Mouse (Mus musculus) kidney, embryonic 15.5 days (tissue): Measurements from ENCODE around the gene Camk1d. TPM values are rescaled to one million over a fixed set of nuclear protein-coding genes. Genes with fewer than 3 reads are reported as not detected.

ENCODE experiments used
- ATAC-seq: fragments of 200-750 bp; cut with Nextera tagmentation; replicated peaks from 2 replicates; pipeline ENCODE4 v1.8.0; 2017; ENCODE audit warnings: moderate TSS enrichment; ENCODE audit not compliant: low FRiP score
- H3K27ac ChIP-seq: fragments of 300-500 bp; sonication (generic); 2 replicates; pipeline ENCODE4 v1.5.1; 2015; ENCODE audit warnings: mild to moderate bottlenecking, inconsistent platforms
- H3K27me3 ChIP-seq: fragments of 300-500 bp; sonication (generic); 2 replicates; pipeline ENCODE4 v1.6.1; 2015; ENCODE audit warnings: inconsistent platforms
- H3K36me3 ChIP-seq: fragments of 300-500 bp; sonication (generic); 2 replicates; pipeline ENCODE4 v1.6.1; 2015; ENCODE audit warnings: inconsistent platforms
- H3K4me1 ChIP-seq: fragments of 300-500 bp; sonication (generic); 2 replicates; pipeline ENCODE4 v1.6.1; 2015; ENCODE audit warnings: inconsistent platforms
- H3K4me2 ChIP-seq: fragments of 300-500 bp; sonication (generic); 2 replicates; pipeline ENCODE4 v1.6.1; 2015; ENCODE audit warnings: moderate library complexity, mild to moderate bottlenecking, inconsistent platforms
- H3K4me3 ChIP-seq: fragments of 300-500 bp; sonication (generic); replicated peaks from 2 replicates; pipeline ENCODE4 v1.5.1; 2015; ENCODE audit warnings: mild to moderate bottlenecking, inconsistent platforms
- H3K9ac ChIP-seq: fragments of 300-500 bp; sonication (generic); 2 replicates; pipeline ENCODE4 v1.6.1; 2015; ENCODE audit warnings: mild to moderate bottlenecking, inconsistent platforms
- H3K9me3 ChIP-seq: fragments of 300-500 bp; sonication (generic); replicated peaks from 2 replicates; pipeline ENCODE4 v1.6.1; 2016; ENCODE audit warnings: inconsistent platforms
- WGBS: fragments of 180-500 bp; shearing (Covaris S2); methylation state at CpG from one replicate; pipeline ENCODE4 v1.1.7; 2015; ENCODE audit warnings: mixed read lengths; 5-methylcytosine and 5-hydroxymethylcytosine counted together
- polyA plus RNA-seq: library from polyadenylated mRNA; unstranded; fragments of >200 nt; fragmentation: Nextera tagmentation; extraction: Ambion mirVana; gene quantifications from 2 replicates; pipeline ENCODE4 v1.2.1, GENCODE M21; 2015

The Camk1d gene
- polyA plus RNA-seq, 1 experiment from 2014 or later, result 1.9 TPM

DNA sequence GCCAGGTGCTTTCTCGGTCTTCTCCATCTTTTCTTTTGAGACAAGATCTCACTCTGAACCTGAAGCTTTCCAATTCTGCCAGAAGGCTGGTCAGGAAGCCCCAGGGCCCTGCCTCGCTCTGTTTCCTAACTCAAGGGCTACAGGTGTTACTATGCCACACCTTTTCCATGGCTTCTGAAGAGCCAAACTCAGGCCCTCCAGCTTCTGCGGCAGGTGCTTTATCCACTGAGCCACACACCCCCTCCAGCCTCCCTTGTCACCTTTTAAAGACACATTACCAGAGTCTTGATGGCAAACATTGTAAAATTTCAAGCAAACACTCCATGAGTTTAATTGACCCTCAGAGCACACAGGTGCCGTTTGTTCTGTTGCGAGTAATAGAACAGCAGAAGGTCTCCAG, 17.7 kb upstream of the Camk1d start:
- no peak for ATAC-seq

DNA sequence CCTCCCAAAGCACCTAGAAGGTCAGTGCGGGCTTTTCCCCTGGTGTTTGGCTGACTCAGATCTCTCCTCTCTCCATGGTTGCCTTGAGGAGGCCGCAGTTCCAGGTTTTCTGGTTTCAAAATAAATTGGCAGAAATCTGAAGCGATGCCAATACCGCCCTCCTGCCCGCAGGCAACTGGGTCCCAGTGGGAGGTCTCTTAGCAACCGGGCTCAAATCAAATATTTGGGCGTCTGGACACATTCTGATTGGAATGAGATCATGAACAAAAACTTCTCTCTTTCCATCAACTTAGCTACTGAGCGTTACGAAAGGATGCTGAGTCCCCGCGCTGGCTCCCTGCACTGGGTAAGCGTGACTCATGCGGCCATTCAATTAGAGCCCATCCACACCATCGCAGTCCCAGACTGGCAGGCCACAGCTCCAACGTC, 16.1 kb upstream of the Camk1d start:
- no peaks in the 10 kb centered on the region for H3K4me1 ChIP-seq
- WGBS, result 79% methylated on average over 15 of the region's 15 CpGs
- H3K4me3 ChIP-seq, result no peak overlapping the region
- no peak overlapping the region for H3K27ac ChIP-seq
- no peaks in the 10 kb centered on the region for H3K9me3 ChIP-seq
- peaks cover 2% of the 10 kb centered on the region; the same call in 1 of the 2 replicates for H3K27me3 ChIP-seq
- no peaks in the 10 kb centered on the region for H3K36me3 ChIP-seq
- H3K4me2 ChIP-seq, result no peak overlapping the region
- no peak for ATAC-seq
- H3K9ac ChIP-seq, result no peak overlapping the region

More for the DNA sequence above, 17.7 kb upstream of the Camk1d start:
- Histone ChIP-seq H3K27ac (no peak overlapping the region), H3K27me3 (peaks cover 2% of the 10 kb centered on the region; the same call in 1 of the 2 replicates), H3K4me1 (no peaks in the 10 kb centered on the region), H3K9me3 (no peaks in the 10 kb centered on the region), H3K36me3 (no peaks in the 10 kb centered on the region), H3K4me3 (no peak overlapping the region), H3K9ac (no peak overlapping the region), H3K4me2 (no peak overlapping the region)
- WGBS, result 87% methylated on average over 5 of the region's 5 CpGs

- peaks cover 2% of the 10 kb centered on the region for H3K27me3 ChIP-seq
- ATAC-seq, result no peak
- H3K4me3 ChIP-seq, result no peak overlapping the region
- no peak overlapping the region for H3K9ac ChIP-seq
- H3K9me3 ChIP-seq, result no peaks in the 10 kb centered on the region
- no peak overlapping the region for H3K4me2 ChIP-seq
- 75% methylated on average over 7 of the region's 7 CpGs for WGBS
- H3K27ac ChIP-seq, result no peak overlapping the region
- no peaks in the 10 kb centered on the region for H3K4me1 ChIP-seq
- H3K36me3 ChIP-seq, result no peaks in the 10 kb centered on the region
Observed at GRCm38 (mm10) chr2:5729931-5730330, 15.6 kb upstream of the Camk1d start.

DNA sequence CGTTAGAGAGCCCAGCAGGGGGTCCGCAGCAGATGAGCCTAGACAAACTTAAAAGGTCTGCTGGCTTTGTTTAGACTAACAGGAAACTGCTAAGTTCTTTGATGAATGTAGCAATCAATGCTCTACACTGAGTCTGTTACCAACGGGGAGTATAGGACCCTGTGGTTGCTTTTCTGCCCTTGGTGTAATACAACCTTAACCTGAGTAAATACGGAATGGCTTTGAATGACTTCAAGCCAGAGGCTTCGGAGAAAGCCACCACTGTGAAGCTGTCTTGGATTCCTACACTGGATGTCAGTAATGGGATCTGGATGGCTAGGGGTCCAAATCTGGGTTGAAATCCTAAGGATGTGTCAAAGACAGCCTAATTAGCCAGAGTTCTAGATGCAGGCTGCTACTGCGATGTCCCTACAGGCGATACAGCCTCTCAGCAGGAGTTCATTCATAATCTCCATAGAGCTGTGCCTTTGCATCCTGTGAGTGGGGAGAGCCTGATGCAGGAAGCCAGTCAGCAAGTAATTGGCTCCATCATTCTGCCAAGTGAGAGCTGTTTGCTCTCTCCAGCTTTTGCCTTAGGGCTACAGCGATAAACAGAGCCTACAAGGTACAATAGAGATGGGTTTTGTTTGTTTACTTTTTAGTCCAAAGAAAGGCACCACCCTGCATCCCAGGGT, 10.8 kb upstream of the Camk1d start:
- Histone ChIP-seq H3K4me2 (no peak overlapping the region), H3K36me3 (no peaks in the 10 kb centered on the region), H3K27me3 (peaks cover 2% of the 10 kb centered on the region), H3K4me3 (no peak overlapping the region), H3K4me1 (no peaks in the 10 kb centered on the region), H3K9me3 (no peaks in the 10 kb centered on the region), H3K9ac (no peak overlapping the region), H3K27ac (no peak overlapping the region)
- 15% methylated on average over 8 of the region's 8 CpGs for WGBS
- no peak for ATAC-seq

DNA sequence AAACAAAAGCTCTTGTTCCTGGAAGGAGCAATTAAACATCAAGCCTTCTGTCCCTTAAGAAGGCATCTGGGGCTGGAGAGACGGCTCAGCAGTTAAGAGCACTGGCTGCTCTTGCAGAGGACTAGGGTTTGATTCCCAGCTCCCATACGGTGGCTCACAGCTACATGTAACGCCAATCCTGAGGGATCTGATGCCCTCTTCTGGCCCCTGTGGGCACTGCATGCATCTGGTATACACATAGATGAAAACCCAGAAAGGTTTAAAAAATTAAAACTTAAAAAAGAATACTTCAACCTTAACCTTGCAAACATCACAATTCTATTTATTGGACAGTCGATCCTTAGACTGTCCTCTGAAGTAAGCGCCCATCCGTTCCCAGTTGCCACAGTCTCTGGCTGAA, 3.4 kb upstream of the Camk1d start:
- WGBS, result 93% methylated on average over 6 of the region's 6 CpGs
- no peaks in the 10 kb centered on the region for H3K36me3 ChIP-seq
- H3K9me3 ChIP-seq, result 0 out of 2 replicates have a peak, but pooled peaks cover 3% of the 10 kb centered on the region
- no peak overlapping the region for H3K27ac ChIP-seq
- H3K4me1 ChIP-seq, result peaks cover 20% of the 10 kb centered on the region
- no peak for ATAC-seq
- no peak overlapping the region for H3K9ac ChIP-seq
- H3K4me2 ChIP-seq, result no peak overlapping the region
- peaks cover 18% of the 10 kb centered on the region for H3K27me3 ChIP-seq
- no peak overlapping the region for H3K4me3 ChIP-seq

GRCm38 (mm10) chr2:5715544-5715943, 1.2 kb upstream of the Camk1d start:
- no peak for ATAC-seq
- Histone ChIP-seq H3K4me2 (0 out of 2 replicates have a peak overlapping the region, but pooled peaks have one; percentile 100), H3K4me1 (peaks cover 21% of the 10 kb centered on the region), H3K36me3 (no peaks in the 10 kb centered on the region), H3K27ac (no peak overlapping the region), H3K9me3 (0 out of 2 replicates have a peak, but pooled peaks cover 3% of the 10 kb centered on the region), H3K4me3 (no peak overlapping the region; the same call in 1 of the 2 replicates), H3K27me3 (peaks cover 36% of the 10 kb centered on the region), H3K9ac (no peak overlapping the region)
- 31% methylated on average over 2 of the region's 2 CpGs for WGBS

DNA sequence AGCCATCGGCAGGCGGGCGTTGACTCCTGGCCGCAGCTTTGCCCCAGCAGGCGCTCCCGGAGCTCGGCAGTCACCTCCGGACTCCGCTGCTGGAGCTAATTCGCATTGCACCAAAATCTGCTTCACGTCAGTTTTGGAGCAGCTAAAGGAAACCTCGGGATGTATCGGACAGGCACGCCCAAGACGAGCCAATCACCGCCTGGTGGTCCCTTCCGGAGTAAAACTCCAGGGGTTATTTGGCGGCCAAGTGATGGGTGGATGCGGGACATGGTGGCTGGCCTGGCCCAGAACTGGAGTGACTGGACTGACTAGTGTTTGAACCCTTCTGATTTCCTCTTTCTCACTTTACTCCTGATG, 717 bp upstream of the Camk1d start:
- Histone ChIP-seq H3K27ac (no peak overlapping the region), H3K4me3 (peak overlapping the region; percentile 67), H3K4me1 (peaks cover 21% of the 10 kb centered on the region), H3K9ac (peak overlapping the region; percentile 56; the same call in 1 of the 2 replicates), H3K36me3 (no peaks in the 10 kb centered on the region), H3K27me3 (peaks cover 36% of the 10 kb centered on the region), H3K9me3 (0 out of 2 replicates have a peak, but pooled peaks cover 3% of the 10 kb centered on the region), H3K4me2 (peak overlapping the region; percentile 100)
- WGBS, result 0% methylated on average over 19 of the region's 19 CpGs
- peak; percentile 37 for ATAC-seq

DNA sequence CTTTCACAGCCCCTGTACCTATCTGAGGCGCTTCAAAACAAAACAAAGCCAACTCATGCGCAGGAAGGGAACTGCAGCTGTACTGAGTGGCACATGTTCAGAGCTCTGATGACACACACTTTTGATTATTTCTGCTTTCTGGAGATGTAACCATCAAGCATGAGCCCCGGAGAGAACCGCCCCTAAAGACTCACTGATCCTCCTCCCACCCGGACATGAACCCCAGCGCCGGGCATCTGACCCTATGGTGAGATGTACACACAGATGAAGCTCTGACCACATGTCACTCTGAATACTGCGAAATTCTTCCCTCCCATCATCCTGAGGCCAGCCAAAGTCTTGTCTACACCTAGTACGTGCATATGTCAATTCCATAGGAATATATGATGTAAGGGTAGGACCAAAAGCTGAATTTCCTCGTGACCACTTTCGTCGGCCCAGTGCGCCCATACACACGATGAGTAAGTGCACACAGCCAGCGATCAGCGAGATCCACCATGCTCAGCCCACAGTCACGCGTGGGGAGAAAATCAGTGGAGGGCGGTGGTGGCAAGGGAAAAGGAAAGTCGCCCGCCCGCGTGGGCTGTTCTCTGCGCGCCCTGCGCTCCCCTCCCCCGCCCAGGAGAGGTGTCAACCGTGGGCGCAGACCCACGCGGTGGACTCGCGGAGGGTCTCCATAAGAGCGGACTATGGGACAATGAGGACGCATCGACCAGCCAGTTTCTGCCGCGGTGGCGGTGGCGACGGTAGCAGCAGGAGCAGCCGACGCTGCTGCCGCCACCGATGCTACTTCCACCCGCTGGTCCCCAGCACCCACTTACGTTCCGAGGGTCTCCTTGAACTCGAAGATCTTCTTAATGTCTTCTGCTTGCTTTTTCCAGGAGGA, 747 bp downstream of the Camk1d start:
- under 1% methylated on average over 49 of the region's 49 CpGs for WGBS
- peak overlapping the region; percentile 67 for H3K4me3 ChIP-seq
- peak; percentile 5; the same call in 1 of the 2 replicates for ATAC-seq
- peak overlapping the region; percentile 100 for H3K4me2 ChIP-seq
- no peaks in the 10 kb centered on the region for H3K36me3 ChIP-seq
- 0 out of 2 replicates have a peak, but pooled peaks cover 3% of the 10 kb centered on the region for H3K9me3 ChIP-seq
- H3K27me3 ChIP-seq, result peaks cover 36% of the 10 kb centered on the region
- H3K4me1 ChIP-seq, result peaks cover 21% of the 10 kb centered on the region
- peak overlapping the region; percentile 56 for H3K9ac ChIP-seq
- H3K27ac ChIP-seq, result no peak overlapping the region

- no peak overlapping the region for H3K9ac ChIP-seq
- no peaks in the 10 kb centered on the region for H3K36me3 ChIP-seq
- H3K4me2 ChIP-seq, result no peak overlapping the region
- ATAC-seq, result no peak
- H3K4me1 ChIP-seq, result peaks cover 21% of the 10 kb centered on the region
- 56% methylated on average over 7 of the region's 7 CpGs for WGBS
- peaks cover 36% of the 10 kb centered on the region for H3K27me3 ChIP-seq
- no peaks in the 10 kb centered on the region for H3K9me3 ChIP-seq
- H3K4me3 ChIP-seq, result no peak overlapping the region
- H3K27ac ChIP-seq, result no peak overlapping the region
Observed at GRCm38 (mm10) chr2:5712255-5712654, 2.1 kb downstream of the Camk1d start.

- Histone ChIP-seq H3K27ac (no peak overlapping the region), H3K4me2 (no peak overlapping the region), H3K9me3 (no peaks in the 10 kb centered on the region), H3K4me1 (peaks cover 15% of the 10 kb centered on the region), H3K4me3 (no peak overlapping the region), H3K27me3 (peaks cover 30% of the 10 kb centered on the region), H3K9ac (no peak overlapping the region), H3K36me3 (no peaks in the 10 kb centered on the region)
- ATAC-seq, result no peak
- WGBS, result 85% methylated on average over 4 of the region's 4 CpGs
Observed at GRCm38 (mm10) chr2:5709911-5710310, 4.4 kb downstream of the Camk1d start.

GRCm38 (mm10) chr2:5707871-5708733, 6.2 kb downstream of the Camk1d start:
- H3K9me3 ChIP-seq, result no peaks in the 10 kb centered on the region
- no peak overlapping the region for H3K4me3 ChIP-seq
- ATAC-seq, result no peak
- H3K4me1 ChIP-seq, result peaks cover 5% of the 10 kb centered on the region; the same call in 1 of the 2 replicates
- H3K9ac ChIP-seq, result no peak overlapping the region
- no peak overlapping the region for H3K27ac ChIP-seq
- 69% methylated on average over 10 of the region's 10 CpGs for whole genome bisulfite sequencing
- no peak overlapping the region for H3K4me2 ChIP-seq
- H3K27me3 ChIP-seq, result peaks cover 23% of the 10 kb centered on the region
- H3K36me3 ChIP-seq, result no peaks in the 10 kb centered on the region
